Mouse (Mus musculus): ENCODE measurements around the gene Tkt.

DNA sequence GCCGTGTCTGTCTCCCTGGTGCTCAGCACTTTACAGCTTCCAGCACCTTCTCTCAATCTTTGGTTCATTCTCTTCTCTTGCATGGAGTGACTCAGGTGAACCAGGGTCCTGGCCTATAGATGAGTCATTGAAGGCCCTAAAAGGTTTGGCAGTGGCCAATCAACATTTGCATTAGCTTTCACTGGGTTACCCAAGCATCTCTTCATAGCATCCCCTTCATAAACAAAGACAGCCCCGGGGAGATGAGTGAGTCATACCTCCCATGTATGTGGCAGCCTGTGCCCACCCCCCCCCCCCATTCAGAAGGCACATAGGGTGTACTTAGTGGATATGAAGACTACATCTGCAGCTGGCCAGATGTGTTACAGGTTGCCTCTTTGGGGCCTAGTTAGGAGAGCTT is 8.5 kb downstream of the Tkt start:
- no peak for TF ChIP-seq CTCF (IDR thresholded peaks at IDR 0.05; ENCODE audit: insufficient read depth, low read length)
- TF ChIP-seq POLR2A (IDR thresholded peaks at IDR 0.05; ENCODE audit: borderline replicate concordance, extremely low read depth, low read depth, low read length) = no peak

Measured in lung, adult 2 months (tissue).